Mouse (Mus musculus) intestine, embryonic 14.5 days (tissue): ENCODE data around the gene Rab20. TPM values are rescaled to one million over a fixed set of nuclear protein-coding genes. Genes with fewer than 3 reads are reported as not detected.
A peak's percentile ranks its signal among the peaks of the same experiment; 100 is the strongest.
"Not testable (repeated sequence)": the region's sequence is repeated elsewhere in the genome, so short reads cannot be mapped to it uniquely, and the experiment has no call there.

ENCODE experiments used
- ATAC-seq: fragments of 200-750 bp; cut with Nextera tagmentation; replicated peaks from 2 replicates; pipeline ENCODE4 v1.8.0; 2017; ENCODE audit warnings: low read depth, moderate number of reproducible peaks, moderate TSS enrichment, moderate library complexity; ENCODE audit not compliant: low FRiP score, low TSS enrichment
- DNase-seq: peaks from one replicate; pipeline ENCODE4 v3.0.0-alpha.2; 2018; ENCODE audit warnings: low spot score
- H3K27ac ChIP-seq: fragments of 300-500 bp; sonication (generic); 2 replicates; pipeline ENCODE4 v1.5.1; 2014; ENCODE audit warnings: low read depth, mild to moderate bottlenecking, control low read depth
- H3K27me3 ChIP-seq: fragments of 300-500 bp; sonication (generic); replicated peaks from 2 replicates; pipeline ENCODE4 v1.6.1; 2014; ENCODE audit warnings: low read length, control low read depth; ENCODE audit not compliant: control insufficient read depth, insufficient read depth
- H3K36me3 ChIP-seq: fragments of 300-500 bp; sonication (generic); 2 replicates; pipeline ENCODE4 v1.6.1; 2014; ENCODE audit warnings: low read length, control low read depth; ENCODE audit not compliant: control insufficient read depth, insufficient read depth
- H3K4me1 ChIP-seq: fragments of 300-500 bp; sonication (generic); replicated peaks from 2 replicates; pipeline ENCODE4 v1.6.1; 2014; ENCODE audit warnings: low read length, control low read depth, mixed read lengths; ENCODE audit not compliant: control insufficient read depth, insufficient read depth
- H3K4me2 ChIP-seq: fragments of 300-500 bp; sonication (generic); 2 replicates; pipeline ENCODE4 v1.6.1; 2014; ENCODE audit warnings: low read length
- H3K4me3 ChIP-seq: fragments of 300-500 bp; sonication (generic); 2 replicates; pipeline ENCODE4 v1.5.1; 2014; ENCODE audit warnings: low read depth, low read length, control low read depth, mixed read lengths
- H3K9ac ChIP-seq: fragments of 300-500 bp; sonication (generic); 2 replicates; pipeline ENCODE4 v1.6.1; 2014; ENCODE audit warnings: mild to moderate bottlenecking, low read length
- H3K9me3 ChIP-seq: fragments of 300-500 bp; sonication (generic); 2 replicates; pipeline ENCODE4 v1.6.1; 2016; ENCODE audit warnings: low read length, control low read depth; ENCODE audit not compliant: control insufficient read depth
- WGBS: fragments of 180-500 bp; shearing (Covaris S2); extraction: QIAGEN DNeasy Blood & Tissue Kit; methylation state at CpG from one replicate; pipeline ENCODE4 v1.1.7; 2014; 5-methylcytosine and 5-hydroxymethylcytosine counted together
- polyA plus RNA-seq: library from polyadenylated mRNA; unstranded; fragments of >200 nt; fragmentation: Nextera tagmentation; extraction: Ambion mirVana; gene quantifications from 2 replicates; pipeline ENCODE4 v1.2.1, GENCODE M21; 2014

Gene Rab20
- polyA plus RNA-seq, 1 experiment from 2014 or later, result 7.8 TPM

DNA sequence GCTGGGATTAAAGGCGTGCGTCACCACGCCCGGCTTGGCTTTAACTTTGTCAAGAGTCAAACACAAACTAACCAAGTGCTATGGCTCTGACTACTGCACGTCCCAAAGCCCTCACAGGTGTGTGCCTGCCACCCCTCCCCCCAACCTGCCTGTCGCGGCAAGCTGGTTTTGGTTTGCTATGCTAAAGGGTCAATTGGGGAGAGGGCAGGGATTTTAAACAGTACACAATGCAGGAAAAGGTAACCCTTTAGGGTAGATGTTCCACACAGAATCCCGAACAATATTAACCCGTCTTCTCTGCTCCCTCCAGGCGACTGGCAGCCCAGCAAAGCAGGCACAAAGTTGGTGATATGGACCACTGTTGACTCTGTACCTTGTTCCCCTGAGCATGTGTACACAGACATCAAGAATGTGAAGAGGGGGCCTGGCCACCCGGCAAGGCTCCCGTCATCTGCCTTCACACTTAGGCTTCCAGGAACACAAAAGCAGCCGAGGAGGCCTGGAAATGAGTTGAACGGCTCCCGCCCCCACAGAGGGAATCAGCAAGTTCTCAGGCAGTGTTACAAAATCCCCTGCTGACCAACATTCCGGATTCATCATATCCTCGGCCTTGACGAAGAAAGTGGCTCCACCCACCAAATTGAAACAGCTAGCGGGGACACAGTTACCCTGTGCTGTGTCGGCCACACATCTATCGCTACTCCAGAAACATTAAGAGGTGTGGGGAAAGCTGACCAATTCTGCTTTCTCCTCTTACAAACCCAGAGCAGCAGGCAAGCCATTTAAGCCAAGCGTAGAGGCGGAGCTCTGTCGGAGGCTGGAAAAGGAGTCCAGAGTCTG is 2.0 kb downstream of the Rab20 start:
- H3K27me3 ChIP-seq, result peaks cover 41% of the 10 kb centered on the region
- peak overlapping the region; percentile 88 for H3K4me2 ChIP-seq
- H3K9ac ChIP-seq, result no peak overlapping the region
- peak; percentile 74 for DNase-seq
- peak overlapping the region; percentile 61 for H3K4me3 ChIP-seq
- no peak overlapping the region for H3K27ac ChIP-seq
- no peaks in the 10 kb centered on the region for H3K36me3 ChIP-seq
- 10% methylated on average over 24 of the region's 24 CpGs for WGBS
- H3K9me3 ChIP-seq, result no peaks in the 10 kb centered on the region
- peaks cover 21% of the 10 kb centered on the region for H3K4me1 ChIP-seq
- no peak for ATAC-seq

DNA sequence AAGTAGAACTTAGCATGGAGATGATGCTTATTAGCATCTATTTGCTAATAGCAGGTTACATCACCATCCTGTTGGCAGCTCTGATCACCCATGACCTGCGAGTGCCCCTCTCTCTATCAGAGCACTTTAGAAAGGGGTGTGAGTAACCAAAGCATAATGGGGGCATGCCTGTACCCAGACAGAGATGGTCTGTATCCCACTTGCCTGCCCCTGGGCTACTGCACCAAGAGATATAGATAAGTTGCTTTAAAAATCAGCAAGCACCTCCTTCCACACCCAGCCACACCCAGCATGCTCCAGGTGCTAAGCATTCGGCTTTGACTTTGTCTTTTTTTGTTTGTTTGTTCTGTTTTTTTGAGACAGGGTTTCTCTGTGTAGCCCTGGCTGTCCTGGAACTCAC is 2.6 kb downstream of the Rab20 start:
- H3K27me3 ChIP-seq, result peaks cover 41% of the 10 kb centered on the region
- H3K4me3 ChIP-seq, result no peak overlapping the region
- no peak overlapping the region for H3K9ac ChIP-seq
- WGBS, result 9% methylated on average over 2 of the region's 2 CpGs
- 0 out of 2 replicates have a peak overlapping the region, but pooled peaks have one; percentile 88 for H3K4me2 ChIP-seq
- H3K36me3 ChIP-seq, result no peaks in the 10 kb centered on the region
- DNase-seq (no peak), ATAC-seq (no peak)
- H3K27ac ChIP-seq, result no peak overlapping the region
- H3K4me1 ChIP-seq, result peaks cover 21% of the 10 kb centered on the region
- no peaks in the 10 kb centered on the region for H3K9me3 ChIP-seq

DNA sequence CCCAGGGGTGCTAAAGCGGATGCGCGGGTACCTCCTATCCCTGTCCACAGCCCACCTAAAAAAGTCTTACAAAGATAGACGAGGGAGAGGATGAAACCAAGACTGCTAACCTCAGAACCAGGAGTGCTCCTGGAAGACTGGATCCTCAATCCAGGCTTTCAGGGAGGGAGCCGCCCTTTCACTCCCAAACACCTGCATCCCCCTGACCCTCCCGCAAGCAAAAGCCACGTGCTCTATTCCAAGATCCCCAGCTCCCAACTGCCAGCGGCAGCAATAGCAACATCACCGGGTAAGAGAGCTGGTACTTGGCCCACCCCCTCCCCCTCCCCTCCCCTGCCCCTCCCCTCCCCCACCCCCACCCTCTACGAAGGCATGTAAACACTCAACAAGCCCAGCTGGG is 3.1 kb downstream of the Rab20 start:
- no peaks in the 10 kb centered on the region for H3K36me3 ChIP-seq
- 21% methylated on average over 9 of the region's 10 CpGs for WGBS
- H3K27ac ChIP-seq, result no peak overlapping the region
- H3K4me1 ChIP-seq, result peaks cover 21% of the 10 kb centered on the region
- H3K4me3 ChIP-seq, result no peak overlapping the region
- no peak for ATAC-seq
- H3K27me3 ChIP-seq, result peaks cover 39% of the 10 kb centered on the region
- no peak overlapping the region for H3K9ac ChIP-seq
- no peak overlapping the region for H3K4me2 ChIP-seq
- H3K9me3 ChIP-seq, result no peaks in the 10 kb centered on the region
- no peak for DNase-seq

DNA sequence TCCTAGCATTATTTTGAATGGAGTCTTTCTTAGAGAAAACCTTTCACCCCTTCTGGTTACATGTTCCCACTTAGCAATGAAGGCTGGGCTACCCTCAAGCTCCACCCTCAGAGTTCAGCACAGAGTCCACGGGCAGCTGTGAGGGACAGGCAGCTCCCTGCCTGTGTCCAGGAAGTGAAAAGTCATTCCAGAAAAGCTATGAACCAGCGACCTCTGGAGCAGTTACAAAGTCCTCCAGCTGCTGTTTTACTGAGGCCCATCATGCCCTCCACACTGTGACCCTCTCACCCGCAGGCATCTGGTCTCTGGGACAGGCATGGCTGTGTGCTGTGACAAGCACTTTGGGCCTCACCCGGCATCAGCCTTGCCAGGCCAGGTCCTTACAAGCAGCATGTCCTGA is 5.4 kb downstream of the Rab20 start:
- Histone ChIP-seq H3K4me1 (peaks cover 16% of the 10 kb centered on the region), H3K27ac (peak overlapping the region; percentile 8; the same call in 1 of the 2 replicates), H3K4me3 (no peak overlapping the region), H3K27me3 (peaks cover 23% of the 10 kb centered on the region), H3K9me3 (no peaks in the 10 kb centered on the region), H3K4me2 (no peak overlapping the region), H3K9ac (peak overlapping the region; percentile 22; the same call in 1 of the 2 replicates), H3K36me3 (no peaks in the 10 kb centered on the region)
- DNase-seq (no peak), ATAC-seq (peak; percentile 51)
- WGBS, result 23% methylated on average over 4 of the region's 4 CpGs

DNA sequence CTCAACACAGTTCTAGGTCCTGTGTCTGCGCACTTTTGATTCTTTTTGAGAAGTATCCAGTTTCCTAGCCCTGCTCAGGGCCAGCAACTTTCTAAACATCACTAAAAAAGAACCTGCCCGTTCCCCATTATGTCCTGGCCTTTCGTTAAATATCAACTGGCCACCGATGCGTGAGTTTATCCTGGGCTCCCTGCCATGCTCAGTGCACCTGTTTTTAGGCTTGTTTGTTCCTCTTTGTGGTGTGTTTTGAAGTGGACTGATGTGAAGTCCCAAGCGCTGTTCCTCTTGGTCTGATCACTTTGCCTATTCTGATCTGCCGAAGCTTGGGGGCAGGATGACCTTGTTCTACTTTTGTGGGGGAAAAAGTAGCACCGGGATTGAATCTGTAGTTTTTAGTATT is 7.2 kb downstream of the Rab20 start:
- ATAC-seq (no peak), DNase-seq (no peak)
- Histone ChIP-seq H3K36me3 (no peaks in the 10 kb centered on the region), H3K27me3 (peaks cover 14% of the 10 kb centered on the region), H3K4me1 (peaks cover 5% of the 10 kb centered on the region), H3K9ac (no peak overlapping the region), H3K4me2 (no peak overlapping the region), H3K9me3 (no peaks in the 10 kb centered on the region), H3K4me3 (no peak overlapping the region), H3K27ac (no peak overlapping the region)
- WGBS, result 61% methylated on average over 8 of the region's 8 CpGs

DNA sequence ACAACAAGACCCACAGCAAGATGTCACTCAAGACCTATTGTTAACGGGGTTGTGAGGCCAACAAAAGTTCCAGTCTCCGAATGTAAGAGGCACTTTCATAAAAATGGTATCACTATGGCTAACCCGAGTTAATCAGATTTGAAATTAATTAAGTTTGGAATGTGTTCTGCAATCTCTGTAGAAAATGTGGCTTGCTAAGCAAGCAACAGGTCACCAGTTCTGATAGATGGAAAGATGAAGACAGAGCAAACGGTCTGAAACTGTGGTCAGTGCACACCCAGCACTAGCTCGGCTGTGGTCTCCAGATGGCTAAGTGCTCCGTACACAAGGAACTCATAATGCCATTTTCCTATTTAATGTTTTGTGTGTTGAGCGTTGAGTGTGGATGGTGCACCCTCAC is 7.8 kb downstream of the Rab20 start:
- WGBS, result 84% methylated on average over 7 of the region's 7 CpGs
- Histone ChIP-seq H3K4me1 (peaks cover under 1% of the 10 kb centered on the region; the same call in 1 of the 2 replicates), H3K9ac (no peak overlapping the region), H3K36me3 (no peaks in the 10 kb centered on the region), H3K4me3 (no peak overlapping the region), H3K27ac (no peak overlapping the region), H3K4me2 (no peak overlapping the region), H3K27me3 (peaks cover 8% of the 10 kb centered on the region; the same call in 1 of the 2 replicates), H3K9me3 (no peaks in the 10 kb centered on the region)
- no peak for ATAC-seq
- DNase-seq, result no peak

DNA sequence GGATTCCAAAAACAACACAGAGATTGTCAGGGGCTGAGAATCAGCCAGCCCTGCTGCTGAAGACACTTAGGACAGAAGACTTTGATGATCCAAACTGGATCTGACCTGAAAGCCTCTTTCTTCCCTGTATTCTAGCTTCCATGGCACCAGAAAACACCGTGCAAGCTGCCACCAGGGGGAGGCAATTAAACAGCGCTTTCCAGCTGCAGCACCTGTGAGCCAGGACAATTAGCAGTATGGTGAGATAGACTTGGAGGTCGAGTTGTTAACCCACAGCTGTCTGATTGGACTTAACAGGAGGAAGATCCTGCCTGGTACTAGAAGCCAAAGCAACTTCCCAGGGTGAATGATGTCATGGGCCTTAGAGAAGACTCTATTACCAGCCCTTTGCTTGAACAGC is 9.4 kb downstream of the Rab20 start:
- Histone ChIP-seq H3K27ac (no peak overlapping the region), H3K9ac (no peak overlapping the region), H3K27me3 (no peaks in the 10 kb centered on the region), H3K36me3 (no peaks in the 10 kb centered on the region), H3K4me1 (no peaks in the 10 kb centered on the region; the same call in 1 of the 2 replicates), H3K4me2 (no peak overlapping the region), H3K4me3 (no peak overlapping the region), H3K9me3 (no peaks in the 10 kb centered on the region)
- no peak for DNase-seq
- 12% methylated on average over 3 of the region's 3 CpGs for WGBS
- ATAC-seq, result no peak

DNA sequence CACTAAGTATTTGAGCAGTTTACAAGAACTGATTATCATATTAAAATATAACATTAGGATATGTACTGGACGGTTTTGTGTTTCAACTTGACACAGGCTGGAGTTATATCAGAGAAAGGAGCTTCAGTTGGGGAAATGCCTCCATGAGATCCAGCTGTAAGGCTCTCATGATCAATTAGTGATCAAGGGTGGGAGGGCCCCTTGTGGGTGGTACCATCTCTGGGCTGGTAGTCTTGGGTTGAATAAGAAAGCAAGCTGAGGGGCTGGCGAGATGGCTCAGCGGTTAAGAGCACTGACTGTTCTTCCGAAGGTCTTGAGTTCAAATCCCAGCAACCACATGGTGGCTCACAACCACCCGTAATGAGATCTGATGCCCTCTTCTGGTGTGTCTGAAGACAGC is 12.0 kb downstream of the Rab20 start:
- H3K4me3 ChIP-seq, ATAC-seq, H3K9me3 ChIP-seq, H3K9ac ChIP-seq, H3K27me3 ChIP-seq, H3K4me2 ChIP-seq, H3K27ac ChIP-seq, H3K36me3 ChIP-seq, DNase-seq, H3K4me1 ChIP-seq: not testable (repeated sequence)
- 86% methylated on average over 4 of the region's 5 CpGs for WGBS

DNA sequence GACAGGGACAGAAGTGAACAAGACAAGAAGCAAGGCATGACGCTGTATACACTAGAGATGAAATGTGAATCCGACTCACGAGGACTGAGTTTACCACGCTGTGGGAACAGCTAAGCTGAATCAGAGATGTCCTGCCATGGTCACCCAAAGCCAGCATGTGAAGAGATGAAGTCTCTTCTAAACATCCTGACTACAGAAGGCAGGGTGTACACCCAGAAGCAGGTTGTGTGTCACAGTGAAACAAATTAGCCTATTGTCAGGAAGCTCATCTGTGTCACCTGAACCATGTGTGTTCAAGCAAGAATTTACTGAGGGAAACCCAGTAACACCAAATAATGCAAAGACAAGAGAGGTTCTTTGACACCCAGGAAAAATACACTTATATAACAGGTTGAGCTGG is 12.9 kb downstream of the Rab20 start:
- Histone ChIP-seq H3K4me3 (no peak overlapping the region), H3K4me1 (no peaks in the 10 kb centered on the region), H3K36me3 (no peaks in the 10 kb centered on the region), H3K9ac (no peak overlapping the region), H3K4me2 (no peak overlapping the region), H3K27me3 (no peaks in the 10 kb centered on the region), H3K27ac (no peak overlapping the region), H3K9me3 (no peaks in the 10 kb centered on the region)
- 91% methylated on average over 4 of the region's 4 CpGs for WGBS
- ATAC-seq (no peak), DNase-seq (no peak)
